Mouse (Mus musculus) forebrain, embryonic 11.5 days (tissue): ENCODE results near the gene Lcn2. TPM values are rescaled to one million over a fixed set of nuclear protein-coding genes. Genes with fewer than 3 reads are reported as not detected.

Experiments used
- ATAC-seq: fragments of 200-750 bp; cut with Nextera tagmentation; replicated peaks from 2 replicates; pipeline ENCODE4 v1.8.0; 2017; ENCODE audit warnings: moderate TSS enrichment; ENCODE audit not compliant: low FRiP score
- DNase-seq: peaks from one replicate; pipeline ENCODE4 v3.0.0-alpha.2; 2017; ENCODE audit warnings: low spot score
- H3K27ac ChIP-seq: fragments of 300-500 bp; sonication (generic); 2 replicates; pipeline ENCODE4 v1.5.1; 2014; ENCODE audit warnings: low read depth, low read length
- H3K27me3 ChIP-seq: fragments of 300-500 bp; sonication (generic); 2 replicates; pipeline ENCODE4 v1.6.1; 2014; ENCODE audit warnings: mild to moderate bottlenecking, low read length, mixed read lengths; ENCODE audit not compliant: control insufficient read depth, insufficient read depth
- H3K36me3 ChIP-seq: fragments of 300-500 bp; sonication (generic); 2 replicates; pipeline ENCODE4 v1.6.1; 2014; ENCODE audit warnings: mild to moderate bottlenecking, low read length, moderate library complexity, mixed read lengths; ENCODE audit not compliant: control insufficient read depth, insufficient read depth
- H3K4me1 ChIP-seq: fragments of 300-500 bp; sonication (generic); replicated peaks from 2 replicates; pipeline ENCODE4 v1.6.1; 2014; ENCODE audit warnings: low read length, mixed read lengths; ENCODE audit not compliant: control insufficient read depth, insufficient read depth
- H3K4me2 ChIP-seq: fragments of 300-500 bp; sonication (generic); 2 replicates; pipeline ENCODE4 v1.6.1; 2014; ENCODE audit warnings: low read depth, mild to moderate bottlenecking, low read length, moderate library complexity, mixed read lengths; ENCODE audit not compliant: severe bottlenecking
- H3K4me3 ChIP-seq: fragments of 300-500 bp; sonication (generic); 2 replicates; pipeline ENCODE4 v1.5.1; 2014; ENCODE audit warnings: low read depth, low read length
- H3K9ac ChIP-seq: fragments of 300-500 bp; sonication (generic); 2 replicates; pipeline ENCODE4 v1.6.1; 2014; ENCODE audit warnings: low read length
- H3K9me3 ChIP-seq: fragments of 300-500 bp; sonication (generic); 2 replicates; pipeline ENCODE4 v1.6.1; 2016; ENCODE audit warnings: low read length, mixed read lengths; ENCODE audit not compliant: control insufficient read depth
- WGBS: fragments of 180-500 bp; shearing (Covaris S2); extraction: QIAGEN DNeasy Blood & Tissue Kit; methylation state at CpG from one replicate; pipeline ENCODE4 v1.1.7; 2014; 5-methylcytosine and 5-hydroxymethylcytosine counted together
- polyA plus RNA-seq: library from polyadenylated mRNA; unstranded; fragments of >200 nt; fragmentation: Nextera tagmentation; extraction: Ambion mirVana; gene quantifications from 2 replicates; pipeline ENCODE4 v1.2.1, GENCODE M21; 2014

Gene Lcn2
- polyA plus RNA-seq, 1 experiment from 2014 or later = 0.28 TPM

DNA sequence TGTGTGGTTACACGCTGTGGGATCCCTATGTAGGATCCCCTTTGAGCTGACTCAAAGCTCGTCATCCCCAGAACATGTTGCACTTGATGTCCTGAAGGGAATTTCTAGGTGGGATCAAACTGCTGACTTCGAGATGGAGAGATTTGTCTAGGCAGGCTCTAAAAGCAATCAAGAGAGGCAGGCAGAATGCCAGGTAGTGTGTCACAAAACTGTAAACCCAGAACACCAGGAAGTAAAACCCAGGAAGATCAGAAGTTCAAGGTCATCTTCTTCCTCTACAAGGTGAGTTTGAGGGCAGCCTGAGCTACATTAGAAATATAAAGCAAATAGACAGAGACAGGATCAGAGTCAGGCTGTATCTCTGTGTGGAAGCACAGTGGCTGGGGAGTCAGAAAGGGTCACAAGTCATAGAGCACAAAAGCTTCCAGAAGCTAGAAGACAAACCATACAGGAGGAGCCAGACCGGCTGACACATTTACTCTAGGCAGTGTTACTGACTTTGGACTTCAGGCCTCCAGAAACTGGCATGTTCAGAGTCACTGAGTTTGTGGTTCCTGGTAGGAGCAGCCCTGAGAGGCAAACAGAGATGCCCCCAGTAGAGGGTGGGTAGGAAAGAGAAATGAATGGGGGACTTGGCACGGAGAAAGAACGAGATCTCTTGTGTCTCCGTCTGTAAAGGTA lies 19.2 kb upstream of the Lcn2 start:
- DNase-seq (no peak), ATAC-seq (no peak)
- Histone ChIP-seq H3K9me3 (no peaks in the 10 kb centered on the region), H3K36me3 (no peaks in the 10 kb centered on the region; the same call in 1 of the 2 replicates), H3K4me1 (no peaks in the 10 kb centered on the region), H3K4me2 (no peak overlapping the region), H3K9ac (no peak overlapping the region), H3K27me3 (no peaks in the 10 kb centered on the region), H3K27ac (no peak overlapping the region), H3K4me3 (no peak overlapping the region)
- WGBS = 83% methylated on average over 7 of the region's 7 CpGs

- Histone ChIP-seq H3K4me3 (no peak overlapping the region), H3K4me2 (no peak overlapping the region), H3K27me3 (no peaks in the 10 kb centered on the region), H3K36me3 (no peaks in the 10 kb centered on the region; the same call in 1 of the 2 replicates), H3K4me1 (no peaks in the 10 kb centered on the region), H3K9ac (no peak overlapping the region), H3K27ac (no peak overlapping the region), H3K9me3 (no peaks in the 10 kb centered on the region)
- WGBS = 26% methylated on average over 2 of the region's 2 CpGs
- DNase-seq (peak; percentile 96), ATAC-seq (peak; percentile 24; the same call in 1 of the 2 replicates)
Observed at GRCm38 (mm10) chr2:32404663-32405062, 16.6 kb upstream of the Lcn2 start.

- Histone ChIP-seq H3K4me3 (peak overlapping the region; percentile 80), H3K27ac (no peak overlapping the region), H3K9me3 (no peaks in the 10 kb centered on the region), H3K27me3 (no peaks in the 10 kb centered on the region), H3K4me2 (peak overlapping the region; percentile 83), H3K4me1 (peaks cover 3% of the 10 kb centered on the region; the same call in 1 of the 2 replicates), H3K9ac (peak overlapping the region; percentile 76), H3K36me3 (no peaks in the 10 kb centered on the region; the same call in 1 of the 2 replicates)
- ATAC-seq (no peak), DNase-seq (no peak)
- under 1% methylated on average over 15 of the region's 15 CpGs for WGBS
Observed at GRCm38 (mm10) chr2:32396695-32397094, 8.6 kb upstream of the Lcn2 start.

- H3K27me3 ChIP-seq = no peaks in the 10 kb centered on the region
- H3K9me3 ChIP-seq = no peaks in the 10 kb centered on the region
- peaks cover 3% of the 10 kb centered on the region; the same call in 1 of the 2 replicates for H3K4me1 ChIP-seq
- peak overlapping the region; percentile 76 for H3K9ac ChIP-seq
- H3K4me3 ChIP-seq = peak overlapping the region; percentile 80
- peak overlapping the region; percentile 83 for H3K4me2 ChIP-seq
- WGBS = 1% methylated on average over 58 of the region's 59 CpGs
- H3K27ac ChIP-seq = peak overlapping the region; percentile 75
- DNase-seq (peak; percentile 91), ATAC-seq (peak; percentile 94)
- no peaks in the 10 kb centered on the region; the same call in 1 of the 2 replicates for H3K36me3 ChIP-seq
Observed at GRCm38 (mm10) chr2:32395946-32396621, 8.0 kb upstream of the Lcn2 start.

DNA sequence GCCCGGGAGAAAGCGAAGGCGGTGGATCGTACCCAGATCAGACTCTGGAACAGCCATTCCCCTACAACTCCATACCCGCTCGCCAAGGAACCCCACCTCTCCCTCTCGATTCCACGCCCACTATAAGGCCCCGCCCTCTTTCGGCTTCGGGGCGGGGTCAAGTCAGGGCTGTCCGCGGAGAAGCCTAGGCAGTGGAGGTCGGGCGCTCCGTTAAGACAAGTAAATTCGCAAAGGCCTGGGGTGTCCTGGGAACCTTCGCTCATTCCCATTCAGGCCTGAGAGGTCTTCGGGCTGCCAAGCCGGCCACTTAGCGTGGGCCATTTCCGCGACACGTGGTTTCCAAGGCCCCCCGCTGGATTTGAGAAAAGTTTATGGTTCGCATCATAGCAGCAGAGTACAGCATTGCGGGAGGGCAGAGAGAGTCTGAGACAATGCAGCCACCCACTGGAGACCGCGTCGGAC lies 7.5 kb upstream of the Lcn2 start, which contains the start of gene Ptges2:
Ptges2 (plus strand) TSS at position 413 of the 462 bp plus-strand sequence.
- Histone ChIP-seq H3K4me2 (peak within 1 kb of the TSS; percentile 83), H3K36me3 (no peaks in the 10 kb centered on the region; the same call in 1 of the 2 replicates), H3K9ac (peak within 1 kb of the TSS; percentile 76), H3K9me3 (no peaks in the 10 kb centered on the region), H3K4me1 (peaks cover 3% of the 10 kb centered on the region; the same call in 1 of the 2 replicates), H3K4me3 (peak within 1 kb of the TSS; percentile 80), H3K27me3 (no peaks in the 10 kb centered on the region), H3K27ac (peak within 1 kb of the TSS; percentile 75)
- peak; percentile 86 for ATAC-seq
- DNase-seq = peak; percentile 90
- WGBS = under 1% methylated on average over 31 of the region's 31 CpGs

DNA sequence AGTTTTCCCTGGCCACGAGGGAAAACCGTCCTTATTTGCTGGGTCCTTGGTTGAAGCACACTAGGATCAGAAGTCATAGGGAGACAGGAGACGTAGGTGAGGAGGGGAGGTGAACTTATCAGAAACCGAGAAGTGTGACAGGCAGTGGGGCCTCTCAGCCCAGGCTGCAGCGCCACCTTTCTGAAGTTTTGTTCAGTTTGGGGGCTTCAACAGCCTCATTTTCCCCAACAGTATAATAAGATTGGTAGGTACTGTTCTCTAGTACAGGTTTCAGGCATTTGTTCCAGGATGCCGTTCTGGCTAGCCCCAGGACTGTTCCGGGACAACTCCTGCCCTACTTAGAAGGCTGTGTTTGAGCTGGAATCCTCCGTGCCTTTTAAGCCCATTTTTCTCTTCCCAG lies 6.9 kb upstream of the Lcn2 start:
- ATAC-seq (0 out of 2 replicates have a peak, but pooled peaks have one; percentile 6), DNase-seq (peak; percentile 65)
- peaks cover 3% of the 10 kb centered on the region; the same call in 1 of the 2 replicates for H3K4me1 ChIP-seq
- WGBS = 7% methylated on average over 8 of the region's 8 CpGs
- H3K27ac ChIP-seq = peak overlapping the region; percentile 75; the same call in 1 of the 2 replicates
- H3K27me3 ChIP-seq = no peaks in the 10 kb centered on the region
- H3K4me2 ChIP-seq = peak overlapping the region; percentile 83
- H3K9ac ChIP-seq = peak overlapping the region; percentile 76
- H3K4me3 ChIP-seq = peak overlapping the region; percentile 80
- no peaks in the 10 kb centered on the region; the same call in 1 of the 2 replicates for H3K36me3 ChIP-seq
- H3K9me3 ChIP-seq = no peaks in the 10 kb centered on the region

GRCm38 (mm10) chr2:32392063-32392462 lies 4.0 kb upstream of the Lcn2 start:
- H3K27me3 ChIP-seq = no peaks in the 10 kb centered on the region
- no peak overlapping the region for H3K27ac ChIP-seq
- no peaks in the 10 kb centered on the region for H3K9me3 ChIP-seq
- no peak overlapping the region for H3K4me2 ChIP-seq
- 89% methylated on average over 5 of the region's 5 CpGs for WGBS
- no peaks in the 10 kb centered on the region for H3K36me3 ChIP-seq
- no peak overlapping the region for H3K9ac ChIP-seq
- peaks cover 3% of the 10 kb centered on the region; the same call in 1 of the 2 replicates for H3K4me1 ChIP-seq
- H3K4me3 ChIP-seq = no peak overlapping the region
- no peak for DNase-seq
- ATAC-seq = no peak

- no peaks in the 10 kb centered on the region for H3K4me1 ChIP-seq
- H3K9me3 ChIP-seq = no peaks in the 10 kb centered on the region
- H3K27ac ChIP-seq = no peak overlapping the region
- H3K36me3 ChIP-seq = no peaks in the 10 kb centered on the region
- ATAC-seq (no peak), DNase-seq (no peak)
- no peak overlapping the region for H3K4me3 ChIP-seq
- H3K27me3 ChIP-seq = no peaks in the 10 kb centered on the region
- no peak overlapping the region for H3K9ac ChIP-seq
- no peak overlapping the region for H3K4me2 ChIP-seq
- WGBS = 69% methylated on average over 8 of the region's 8 CpGs
Observed at GRCm38 (mm10) chr2:32390871-32391270, 2.8 kb upstream of the Lcn2 start.
